Mouse (Mus musculus): ENCODE measurements around the gene Vmp1. TPM values are rescaled to one million over a fixed set of nuclear protein-coding genes. Genes with fewer than 3 reads are reported as not detected.

Gene Vmp1
- polyA plus RNA-seq, 1 experiment from 2014 or later, result 86.8 TPM

DNA sequence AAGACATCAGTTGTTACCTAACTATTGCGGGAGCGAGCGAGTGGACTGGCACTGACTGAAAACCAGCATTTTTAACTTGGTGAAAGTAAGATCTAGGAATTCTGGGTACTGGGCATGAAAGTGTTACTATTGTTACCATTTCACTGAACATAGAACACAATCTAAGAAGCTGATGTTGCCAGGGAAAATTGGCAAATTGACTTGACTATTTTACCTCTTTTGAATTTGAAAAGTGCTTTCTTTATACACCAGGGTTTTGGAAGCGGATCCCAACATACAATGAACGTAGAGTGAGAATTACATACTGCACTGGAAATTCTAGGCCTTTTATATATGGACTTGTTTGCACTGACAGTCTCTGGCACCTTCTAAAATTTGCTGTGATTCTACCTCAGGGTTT is 90.2 kb downstream of the Vmp1 start:
- WGBS, result 89% methylated on average over 5 of the region's 5 CpGs
- no peak for ATAC-seq (ENCODE audit: low FRiP score)

DNA sequence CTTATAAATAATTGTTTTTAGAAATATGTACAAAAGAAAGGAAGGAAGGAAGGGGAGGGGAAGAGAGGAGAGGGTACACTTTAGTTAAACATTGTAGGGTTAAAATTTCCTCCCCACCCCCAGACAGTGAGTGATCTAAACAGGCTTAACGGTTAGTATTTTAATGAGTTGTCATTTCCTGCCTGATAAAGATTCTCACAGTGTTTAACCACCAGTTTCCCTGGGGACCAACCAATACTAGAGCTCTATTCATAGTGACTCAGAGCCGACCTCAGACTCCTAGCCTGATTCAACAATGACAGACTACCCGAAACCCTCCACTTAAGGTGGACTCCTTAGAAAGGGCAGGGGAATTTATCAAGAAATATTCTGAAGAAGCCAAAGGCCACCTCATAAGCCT is 90.6 kb downstream of the Vmp1 start:
- Histone ChIP-seq H3K9me3 (no peaks in the 10 kb centered on the region), H3K36me3 (replicated peaks) (no peaks in the 10 kb centered on the region), H3K4me2 (no peak overlapping the region), H3K4me3 (replicated peaks) (no peak overlapping the region), H3K4me1 (no peaks in the 10 kb centered on the region; the same call in 1 of the 2 replicates), H3K27ac (no peak overlapping the region), H3K27me3 (no peaks in the 10 kb centered on the region), H3K9ac (no peak overlapping the region)
- ATAC-seq (ENCODE audit: low FRiP score), result no peak
- 43% methylated on average over 3 of the region's 3 CpGs for WGBS

More for the DNA sequence above, 90.2 kb downstream of the Vmp1 start:
- no peaks in the 10 kb centered on the region; the same call in 1 of the 2 replicates for H3K4me1 ChIP-seq
- H3K4me3 ChIP-seq (replicated peaks), result no peak overlapping the region
- no peaks in the 10 kb centered on the region for H3K9me3 ChIP-seq
- H3K27me3 ChIP-seq, result no peaks in the 10 kb centered on the region
- no peak overlapping the region for H3K9ac ChIP-seq
- H3K36me3 ChIP-seq (replicated peaks), result no peaks in the 10 kb centered on the region
- no peak overlapping the region for H3K27ac ChIP-seq
- H3K4me2 ChIP-seq, result no peak overlapping the region

- Histone ChIP-seq H3K4me1 (peaks cover 4% of the 10 kb centered on the region; the same call in 1 of the 2 replicates), H3K9me3 (no peaks in the 10 kb centered on the region), H3K36me3 (replicated peaks) (no peaks in the 10 kb centered on the region), H3K27ac (no peak overlapping the region), H3K4me3 (replicated peaks) (no peak overlapping the region), H3K4me2 (no peak overlapping the region), H3K9ac (no peak overlapping the region), H3K27me3 (no peaks in the 10 kb centered on the region)
- no peak for ATAC-seq (ENCODE audit: low FRiP score)
- 95% methylated on average over 2 of the region's 2 CpGs for WGBS
Measured at GRCm38 (mm10) chr11:86591931-86592616, 91.6 kb downstream of the Vmp1 start.

DNA sequence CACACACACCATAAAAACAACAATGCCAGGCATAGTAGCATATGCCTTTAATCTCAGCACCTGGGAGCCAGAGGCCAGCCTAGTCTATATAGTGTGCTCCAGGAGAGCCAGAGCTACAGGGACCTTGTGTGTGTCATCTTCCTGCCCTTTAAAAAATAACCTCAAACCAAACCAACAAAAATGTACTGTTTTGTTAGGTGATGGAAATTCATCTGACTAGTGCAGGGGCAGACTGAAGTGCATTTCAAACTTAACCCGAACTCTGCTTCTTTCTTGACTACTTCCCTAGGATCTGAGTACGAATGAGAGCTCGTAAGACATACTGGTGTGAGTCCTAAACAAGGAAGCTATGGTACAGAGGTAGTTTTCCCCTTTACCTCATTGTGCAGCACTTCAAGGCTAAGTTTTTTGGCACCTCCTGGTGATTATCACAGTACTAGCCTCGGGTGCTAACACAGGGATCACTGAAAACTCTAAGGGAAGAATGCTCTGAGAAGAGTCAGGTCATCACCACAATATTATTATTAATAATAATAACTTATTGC is 92.3 kb downstream of the Vmp1 start:
- ATAC-seq (ENCODE audit: low FRiP score), result no peak
- Histone ChIP-seq H3K9ac (no peak overlapping the region), H3K9me3 (no peaks in the 10 kb centered on the region), H3K4me1 (peaks cover 9% of the 10 kb centered on the region; the same call in 1 of the 2 replicates), H3K4me3 (replicated peaks) (no peak overlapping the region), H3K27me3 (no peaks in the 10 kb centered on the region), H3K36me3 (replicated peaks) (no peaks in the 10 kb centered on the region), H3K27ac (no peak overlapping the region), H3K4me2 (no peak overlapping the region)
- 83% methylated on average over 4 of the region's 4 CpGs for WGBS

DNA sequence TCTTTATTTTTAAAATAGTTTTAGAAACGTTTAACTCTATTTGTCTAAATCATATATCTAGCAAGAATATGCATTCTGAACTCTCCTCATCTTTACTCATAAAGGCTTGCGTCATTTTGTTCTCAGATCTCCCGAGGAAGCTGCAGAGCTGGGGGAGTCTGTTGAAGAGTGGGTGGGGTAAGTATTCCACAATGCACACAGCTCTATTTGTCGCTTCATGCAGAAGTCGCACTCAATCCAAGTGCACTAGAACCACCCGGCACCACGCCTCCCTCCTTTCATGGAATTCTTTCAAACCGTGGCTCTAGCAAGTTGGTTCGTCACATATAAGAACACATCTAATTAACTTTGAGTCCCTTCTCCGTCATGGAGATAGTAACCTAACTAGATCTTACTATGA is 93.1 kb downstream of the Vmp1 start:
- WGBS, result 92% methylated on average over 10 of the region's 10 CpGs
- Histone ChIP-seq H3K4me3 (replicated peaks) (no peak overlapping the region), H3K27me3 (no peaks in the 10 kb centered on the region), H3K36me3 (replicated peaks) (no peaks in the 10 kb centered on the region), H3K27ac (no peak overlapping the region), H3K9ac (no peak overlapping the region), H3K9me3 (no peaks in the 10 kb centered on the region), H3K4me2 (no peak overlapping the region), H3K4me1 (peaks cover 9% of the 10 kb centered on the region; the same call in 1 of the 2 replicates)
- ATAC-seq (ENCODE audit: low FRiP score), result no peak

GRCm38 (mm10) chr11:86590066-86590465 is 93.6 kb downstream of the Vmp1 start:
- Histone ChIP-seq H3K27me3 (no peaks in the 10 kb centered on the region), H3K9me3 (no peaks in the 10 kb centered on the region), H3K4me2 (no peak overlapping the region), H3K9ac (no peak overlapping the region), H3K36me3 (replicated peaks) (0 out of 2 replicates have a peak, but pooled peaks cover 4% of the 10 kb centered on the region), H3K4me1 (peaks cover 9% of the 10 kb centered on the region; the same call in 1 of the 2 replicates), H3K27ac (no peak overlapping the region), H3K4me3 (replicated peaks) (no peak overlapping the region)
- ATAC-seq (ENCODE audit: low FRiP score), result no peak
- 89% methylated on average over 4 of the region's 4 CpGs for WGBS

DNA sequence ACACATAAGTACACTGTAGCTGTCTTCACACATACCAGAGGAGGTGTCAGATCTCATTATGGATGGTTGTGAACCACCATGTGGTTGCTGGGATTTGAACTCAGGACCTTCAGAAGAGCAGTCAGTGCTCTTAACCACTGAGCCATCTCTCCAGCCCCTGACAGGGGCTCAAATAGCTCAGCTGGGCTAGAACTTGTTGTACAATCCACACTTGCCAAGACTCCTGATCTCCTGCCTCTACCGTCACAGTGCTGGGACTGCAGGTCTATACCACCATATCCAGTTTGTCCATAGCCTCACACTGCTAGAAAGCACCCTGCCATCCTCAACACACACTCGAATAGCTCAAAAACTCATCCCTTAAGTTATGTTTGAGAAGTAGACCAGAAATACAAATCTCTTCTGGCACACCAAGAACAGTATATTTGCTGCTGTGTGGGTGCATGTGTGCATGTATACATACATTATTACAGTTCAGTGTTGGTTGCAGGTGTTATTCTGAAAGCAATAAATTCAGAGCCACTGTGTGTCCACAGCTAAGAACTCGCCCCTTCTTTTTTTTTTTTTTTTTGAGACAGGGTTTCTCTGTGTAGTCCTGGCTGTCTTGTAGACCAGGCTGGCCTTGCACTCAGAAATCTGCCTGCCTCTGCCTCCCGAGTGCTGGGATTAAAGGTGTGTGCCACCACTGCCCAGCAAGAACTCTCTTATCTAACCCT is 94.9 kb downstream of the Vmp1 start:
- no peak overlapping the region for H3K4me2 ChIP-seq
- no peak for ATAC-seq (ENCODE audit: low FRiP score)
- no peak overlapping the region for H3K4me3 ChIP-seq (replicated peaks)
- peaks cover 11% of the 10 kb centered on the region; the same call in 1 of the 2 replicates for H3K36me3 ChIP-seq (replicated peaks)
- no peaks in the 10 kb centered on the region for H3K9me3 ChIP-seq
- H3K27ac ChIP-seq, result no peak overlapping the region
- H3K4me1 ChIP-seq, result peaks cover 9% of the 10 kb centered on the region; the same call in 1 of the 2 replicates
- WGBS, result 89% methylated on average over 4 of the region's 4 CpGs
- H3K9ac ChIP-seq, result no peak overlapping the region
- H3K27me3 ChIP-seq, result no peaks in the 10 kb centered on the region

DNA sequence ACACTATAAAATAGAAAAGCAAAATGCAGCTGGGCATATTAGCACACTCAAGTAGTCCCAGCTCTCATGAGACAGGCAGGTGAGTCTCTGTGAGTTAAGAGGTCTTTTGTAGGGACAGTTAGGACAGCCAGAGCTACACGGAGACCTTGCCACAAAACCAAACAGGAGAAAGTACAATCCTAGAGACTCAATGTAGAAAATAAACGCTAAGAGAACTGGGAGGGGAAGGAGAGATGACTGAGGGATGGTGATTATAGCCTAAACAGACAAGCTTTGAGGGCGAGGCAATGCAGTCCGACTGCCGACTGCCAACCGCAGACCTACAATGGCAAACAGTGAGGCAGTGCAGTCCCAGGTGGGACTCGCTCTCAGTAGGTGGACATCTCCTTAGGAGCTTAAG is 95.8 kb downstream of the Vmp1 start:
- H3K9ac ChIP-seq, result no peak overlapping the region
- H3K27ac ChIP-seq, result no peak overlapping the region
- no peaks in the 10 kb centered on the region for H3K9me3 ChIP-seq
- H3K4me2 ChIP-seq, result no peak overlapping the region
- H3K4me3 ChIP-seq (replicated peaks), result no peak overlapping the region
- ATAC-seq (ENCODE audit: low FRiP score), result no peak
- WGBS, result 48% methylated on average over 7 of the region's 7 CpGs
- no peaks in the 10 kb centered on the region for H3K27me3 ChIP-seq
- H3K4me1 ChIP-seq, result peaks cover 9% of the 10 kb centered on the region; the same call in 1 of the 2 replicates
- peaks cover 11% of the 10 kb centered on the region; the same call in 1 of the 2 replicates for H3K36me3 ChIP-seq (replicated peaks)

- Histone ChIP-seq H3K9me3 (no peaks in the 10 kb centered on the region), H3K36me3 (replicated peaks) (peaks cover 11% of the 10 kb centered on the region; the same call in 1 of the 2 replicates), H3K27me3 (no peaks in the 10 kb centered on the region), H3K4me2 (peak overlapping the region; percentile 27), H3K4me1 (peaks cover 9% of the 10 kb centered on the region; the same call in 1 of the 2 replicates), H3K27ac (no peak overlapping the region), H3K4me3 (replicated peaks) (no peak overlapping the region), H3K9ac (no peak overlapping the region)
- no peak for ATAC-seq (ENCODE audit: low FRiP score)
- WGBS, result 15% methylated on average over 15 of the region's 15 CpGs
Measured at GRCm38 (mm10) chr11:86586868-86587792, 96.5 kb downstream of the Vmp1 start.

GRCm38 (mm10) chr11:86586177-86586867 is 97.3 kb downstream of the Vmp1 start:
- Histone ChIP-seq H3K9me3 (no peaks in the 10 kb centered on the region), H3K4me1 (peaks cover 9% of the 10 kb centered on the region; the same call in 1 of the 2 replicates), H3K4me2 (peak overlapping the region; percentile 27; the same call in 1 of the 2 replicates), H3K27me3 (no peaks in the 10 kb centered on the region), H3K36me3 (replicated peaks) (peaks cover 11% of the 10 kb centered on the region; the same call in 1 of the 2 replicates), H3K4me3 (replicated peaks) (no peak overlapping the region), H3K27ac (no peak overlapping the region), H3K9ac (no peak overlapping the region)
- WGBS, result 23% methylated on average over 12 of the region's 12 CpGs
- no peak for ATAC-seq (ENCODE audit: low FRiP score)

- Histone ChIP-seq H3K27ac (no peak overlapping the region), H3K4me2 (no peak overlapping the region), H3K9ac (no peak overlapping the region), H3K36me3 (replicated peaks) (peaks cover 11% of the 10 kb centered on the region; the same call in 1 of the 2 replicates), H3K9me3 (no peaks in the 10 kb centered on the region), H3K4me1 (peaks cover 9% of the 10 kb centered on the region; the same call in 1 of the 2 replicates), H3K27me3 (no peaks in the 10 kb centered on the region), H3K4me3 (replicated peaks) (no peak overlapping the region)
- no peak for ATAC-seq (ENCODE audit: low FRiP score)
- 36% methylated on average over 3 of the region's 3 CpGs for WGBS
Measured at GRCm38 (mm10) chr11:86585598-86585984, 98.0 kb downstream of the Vmp1 start.
